Mouse (Mus musculus): ENCODE measurements at regions not wholly inside any gene's neighbourhood (a gene's known extent, or its start where the extent isn't known, plus 50 kb on each side); places are given as distances from the start of the nearest gene placed in this dataset.

DNA sequence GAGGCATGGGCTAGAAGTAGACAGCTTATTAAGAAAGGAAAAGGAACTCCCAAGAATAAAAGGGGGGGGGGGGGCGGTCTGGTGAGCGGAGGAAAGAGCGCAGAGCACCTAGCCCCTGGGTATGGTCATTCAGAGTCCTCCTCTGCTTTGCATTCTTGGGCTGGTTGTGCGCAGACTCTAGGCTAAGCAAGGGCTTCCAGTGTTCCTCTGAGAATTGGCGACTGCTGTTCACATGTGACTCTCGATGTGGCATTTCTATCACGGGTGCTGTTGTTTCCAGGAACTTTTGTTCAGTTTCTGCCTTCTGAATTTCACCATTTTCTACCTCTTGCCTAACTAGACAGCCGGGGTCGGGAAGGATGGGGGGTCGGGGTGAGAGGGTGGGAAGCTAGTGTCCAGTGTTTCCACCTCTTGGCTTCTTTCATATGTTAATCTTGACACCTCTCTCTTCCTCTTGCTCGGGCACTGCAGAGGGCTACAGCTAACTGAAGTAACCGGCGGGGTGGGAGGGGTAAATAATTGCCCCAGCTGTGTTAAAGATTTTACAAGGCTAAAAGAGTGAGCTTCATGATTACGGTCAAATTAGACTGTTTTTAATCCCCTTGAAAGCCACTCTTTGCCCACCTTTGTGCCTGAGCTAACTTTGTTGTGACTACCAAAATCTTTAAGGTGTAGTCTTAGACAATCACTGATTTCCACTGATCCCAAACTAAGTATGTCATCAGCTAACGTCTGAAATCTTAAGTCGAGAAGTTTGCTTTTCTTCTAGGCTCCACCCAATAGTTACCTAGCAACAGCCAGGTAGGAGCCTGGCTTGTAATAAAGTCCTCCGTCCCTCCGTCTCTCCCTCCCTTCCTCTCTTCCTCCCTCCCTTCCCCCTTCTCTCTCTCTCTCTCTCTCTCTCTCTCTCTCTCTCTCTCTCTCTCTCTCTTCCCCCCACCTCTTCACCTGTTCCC lies 1152.2 kb downstream of the Mrps31 start:
- H3K9me3 ChIP-seq (ENCODE audit: control insufficient read depth, low read length): no peaks in the 10 kb centered on the region
- DNase-seq (ENCODE audit: low read depth in 3 of 3, low spot score in 3 of 3): no peak
- no peak overlapping the region for H3K4me2 ChIP-seq (ENCODE audit: low read depth)
- no peak overlapping the region for H3K9ac ChIP-seq (replicated peaks)
- TF ChIP-seq EP300 (IDR thresholded peaks at IDR 0.05; ENCODE audit: low read depth): no peak
- TF ChIP-seq CTCF (IDR thresholded peaks at IDR 0.05; ENCODE audit: low read depth): no peak
- 12% methylated on average over 18 of the region's 18 CpGs for WGBS (ENCODE audit: insufficient replicate concordance)
- H3K27me3 ChIP-seq (ENCODE audit: control insufficient read depth, insufficient read depth, low read length): no peaks in the 10 kb centered on the region
- no peak overlapping the region for H3K27ac ChIP-seq
- H3K4me3 ChIP-seq (ENCODE audit: insufficient read depth in 1 of 2, low read depth in 2 of 2, low read length in 2 of 2): no peak overlapping the region
- ATAC-seq (ENCODE audit: insufficient read depth): no peak
- no peaks in the 10 kb centered on the region for H3K36me3 ChIP-seq (replicated peaks; ENCODE audit: control insufficient read depth, insufficient read depth, low read depth)
- H3K4me1 ChIP-seq (replicated peaks; ENCODE audit: control insufficient read depth in 2 of 2, insufficient read depth in 2 of 2, low read length in 1 of 2): no peaks in the 10 kb centered on the region

- Histone ChIP-seq H3K9me3 (ENCODE audit: control insufficient read depth, low read length) (no peaks in the 10 kb centered on the region), H3K27ac (no peak overlapping the region), H3K27me3 (ENCODE audit: control insufficient read depth, insufficient read depth, low read length) (no peaks in the 10 kb centered on the region), H3K4me1 (replicated peaks; ENCODE audit: control insufficient read depth in 2 of 2, insufficient read depth in 2 of 2, low read length in 1 of 2) (no peaks in the 10 kb centered on the region), H3K9ac (replicated peaks) (no peak overlapping the region), H3K4me2 (ENCODE audit: low read depth) (no peak overlapping the region), H3K36me3 (replicated peaks; ENCODE audit: control insufficient read depth, insufficient read depth, low read depth) (no peaks in the 10 kb centered on the region), H3K4me3 (ENCODE audit: insufficient read depth in 1 of 2, low read depth in 2 of 2, low read length in 2 of 2) (no peak overlapping the region)
- 67% methylated on average over 3 of the region's 3 CpGs for WGBS (ENCODE audit: insufficient replicate concordance)
- DNase-seq (ENCODE audit: low read depth in 3 of 3, low spot score in 3 of 3) (no peak), ATAC-seq (ENCODE audit: insufficient read depth) (no peak)
- no peak for TF ChIP-seq EP300 (IDR thresholded peaks at IDR 0.05; ENCODE audit: low read depth)
- no peak for TF ChIP-seq CTCF (IDR thresholded peaks at IDR 0.05; ENCODE audit: low read depth)
Measured at GRCm38 (mm10) chr8:23567906-23568305, 1156.7 kb downstream of the Mrps31 start.

DNA sequence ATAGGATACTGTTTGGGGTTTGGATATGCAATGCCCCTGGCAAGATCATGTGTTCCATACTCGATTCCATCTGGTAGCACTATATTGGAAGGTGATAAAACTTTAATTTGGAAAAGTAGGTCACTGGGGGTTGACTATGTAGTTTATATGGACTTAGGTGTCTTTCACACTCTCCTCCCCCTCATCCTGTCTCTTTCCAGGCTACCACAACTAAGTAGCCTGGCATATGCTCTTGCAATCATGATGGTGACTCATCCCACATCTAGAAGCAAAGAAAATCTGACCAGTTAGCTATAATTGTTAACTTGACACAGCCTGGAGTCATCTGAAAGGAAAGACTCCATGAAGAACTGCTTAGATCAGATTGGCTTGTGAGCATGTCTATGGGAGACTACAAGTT lies 1154.3 kb downstream of the Adam3 start:
- no peak overlapping the region for H3K4me2 ChIP-seq (ENCODE audit: low read depth)
- no peaks in the 10 kb centered on the region for H3K4me1 ChIP-seq (replicated peaks; ENCODE audit: control insufficient read depth in 2 of 2, insufficient read depth in 2 of 2, low read length in 1 of 2)
- H3K9ac ChIP-seq (replicated peaks): no peak overlapping the region
- H3K27me3 ChIP-seq (ENCODE audit: control insufficient read depth, insufficient read depth, low read length): no peaks in the 10 kb centered on the region
- DNase-seq (ENCODE audit: low read depth in 3 of 3, low spot score in 3 of 3): no peak
- no peak for ATAC-seq (ENCODE audit: insufficient read depth)
- TF ChIP-seq EP300 (IDR thresholded peaks at IDR 0.05; ENCODE audit: low read depth) (no peak), CTCF (IDR thresholded peaks at IDR 0.05; ENCODE audit: low read depth) (no peak)
- H3K27ac ChIP-seq: no peak overlapping the region
- no peak overlapping the region for H3K4me3 ChIP-seq (ENCODE audit: insufficient read depth in 1 of 2, low read depth in 2 of 2, low read length in 2 of 2)
- no peaks in the 10 kb centered on the region for H3K9me3 ChIP-seq (ENCODE audit: control insufficient read depth, low read length)
- WGBS (ENCODE audit: insufficient replicate concordance): 55% methylated on average over 1 of the region's 1 CpGs
- no peaks in the 10 kb centered on the region for H3K36me3 ChIP-seq (replicated peaks; ENCODE audit: control insufficient read depth, insufficient read depth, low read depth)

DNA sequence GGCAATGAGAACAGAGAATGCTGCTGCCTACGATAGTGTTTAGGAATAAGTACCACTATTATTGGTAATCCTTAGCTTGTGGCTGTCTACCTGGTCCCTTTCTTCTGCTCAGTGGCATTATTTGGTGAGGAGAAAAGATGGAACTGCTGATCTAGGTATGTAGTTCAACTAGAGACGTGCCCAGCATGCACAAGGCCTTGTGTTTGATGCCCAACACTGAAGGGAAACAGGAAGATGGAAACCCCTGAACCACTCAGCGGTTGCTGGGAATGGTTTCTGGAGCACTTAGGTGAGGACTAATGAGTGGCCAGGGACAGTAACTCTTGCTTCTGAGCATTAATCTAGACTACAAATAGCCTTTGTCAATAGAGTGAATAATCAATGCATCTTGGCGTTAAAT lies 1145.5 kb downstream of the Adam3 start:
- H3K27ac ChIP-seq: no peak overlapping the region
- no peaks in the 10 kb centered on the region for H3K36me3 ChIP-seq (replicated peaks; ENCODE audit: control insufficient read depth, insufficient read depth, low read depth)
- H3K9ac ChIP-seq (replicated peaks): no peak overlapping the region
- DNase-seq (ENCODE audit: low read depth in 3 of 3, low spot score in 3 of 3) (no peak), ATAC-seq (ENCODE audit: insufficient read depth) (no peak)
- no peaks in the 10 kb centered on the region for H3K27me3 ChIP-seq (ENCODE audit: control insufficient read depth, insufficient read depth, low read length)
- no peak overlapping the region for H3K4me3 ChIP-seq (ENCODE audit: insufficient read depth in 1 of 2, low read depth in 2 of 2, low read length in 2 of 2)
- H3K4me1 ChIP-seq (replicated peaks; ENCODE audit: control insufficient read depth in 2 of 2, insufficient read depth in 2 of 2, low read length in 1 of 2): no peaks in the 10 kb centered on the region
- H3K9me3 ChIP-seq (ENCODE audit: control insufficient read depth, low read length): no peaks in the 10 kb centered on the region
- no peak overlapping the region for H3K4me2 ChIP-seq (ENCODE audit: low read depth)
- 56% methylated on average over 4 of the region's 4 CpGs for WGBS (ENCODE audit: insufficient replicate concordance)
- no peak for TF ChIP-seq CTCF (IDR thresholded peaks at IDR 0.05; ENCODE audit: low read depth)
- TF ChIP-seq EP300 (IDR thresholded peaks at IDR 0.05; ENCODE audit: low read depth): no peak

DNA sequence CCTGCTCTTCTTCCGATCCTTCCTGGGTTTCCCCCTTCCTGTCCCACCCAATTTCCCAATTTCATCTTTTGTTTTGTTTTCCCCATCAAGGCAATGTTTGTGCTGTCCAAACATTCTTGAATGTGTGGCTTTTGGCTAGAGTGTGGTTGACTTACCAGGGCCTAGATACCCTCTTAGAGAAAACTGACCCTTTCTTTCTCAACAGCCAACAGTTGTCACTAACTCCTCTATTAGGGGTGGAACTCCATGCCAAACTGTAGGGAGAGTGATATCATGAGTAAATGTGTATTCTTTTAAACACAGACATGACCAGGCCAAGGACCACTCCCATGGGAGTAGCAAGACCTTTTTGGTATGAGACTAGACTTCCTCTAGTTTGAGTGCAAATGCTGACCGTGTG lies 1145.0 kb downstream of the Adam3 start:
- Histone ChIP-seq H3K9me3 (ENCODE audit: control insufficient read depth, low read length) (no peaks in the 10 kb centered on the region), H3K4me1 (replicated peaks; ENCODE audit: control insufficient read depth in 2 of 2, insufficient read depth in 2 of 2, low read length in 1 of 2) (no peaks in the 10 kb centered on the region), H3K27ac (no peak overlapping the region), H3K36me3 (replicated peaks; ENCODE audit: control insufficient read depth, insufficient read depth, low read depth) (no peaks in the 10 kb centered on the region), H3K9ac (replicated peaks) (no peak overlapping the region), H3K27me3 (ENCODE audit: control insufficient read depth, insufficient read depth, low read length) (no peaks in the 10 kb centered on the region), H3K4me3 (ENCODE audit: insufficient read depth in 1 of 2, low read depth in 2 of 2, low read length in 2 of 2) (no peak overlapping the region), H3K4me2 (ENCODE audit: low read depth) (no peak overlapping the region)
- WGBS (ENCODE audit: insufficient replicate concordance): 62% methylated on average over 2 of the region's 2 CpGs
- DNase-seq (ENCODE audit: low read depth in 3 of 3, low spot score in 3 of 3) (no peak), ATAC-seq (ENCODE audit: insufficient read depth) (no peak)
- TF ChIP-seq EP300 (IDR thresholded peaks at IDR 0.05; ENCODE audit: low read depth) (no peak), CTCF (IDR thresholded peaks at IDR 0.05; ENCODE audit: low read depth) (no peak)
